Mouse (Mus musculus): ENCODE data around the gene Atxn1.

DNA sequence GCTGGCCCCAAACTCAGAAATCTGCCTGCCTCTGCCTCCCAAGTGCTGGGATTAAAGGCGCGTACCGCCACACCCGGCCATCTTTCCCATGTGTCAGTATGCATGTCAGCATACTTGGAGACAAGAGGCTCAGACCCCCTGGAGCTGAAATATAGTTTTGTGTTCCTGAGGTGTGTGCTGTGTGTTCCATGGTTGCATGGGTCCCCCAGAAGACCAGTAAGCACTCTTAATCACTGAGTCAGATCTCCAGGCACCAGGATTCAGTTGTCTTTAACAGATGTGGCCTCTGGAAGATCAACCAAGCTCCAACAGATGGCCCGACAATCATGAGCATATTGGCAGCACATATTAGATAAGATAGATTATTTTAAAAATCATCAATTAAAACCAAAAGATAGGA lies 62.4 kb downstream of the Atxn1 start:
- TF ChIP-seq IRF4 (IDR thresholded peaks at IDR 0.05; ENCODE audit: low read depth, low read length) = no peak
- TF ChIP-seq CTCF (conservative IDR thresholded peaks at IDR 0.05 in 1 of 2, IDR thresholded peaks at IDR 0.05 in 1 of 2; ENCODE audit: low read depth in 2 of 2, low read length in 2 of 2) = no peak
- no peak for TF ChIP-seq ELF1 (IDR thresholded peaks at IDR 0.05; ENCODE audit: low read depth, low read length)
- no peak for TF ChIP-seq USF1 (IDR thresholded peaks at IDR 0.05; ENCODE audit: low read depth, low read length)
- no peak for TF ChIP-seq MYC (IDR thresholded peaks at IDR 0.05; ENCODE audit: low read depth, low read length)
- TF ChIP-seq MAX (IDR thresholded peaks at IDR 0.05; ENCODE audit: low read length) = no peak
- TF ChIP-seq POLR2A (IDR thresholded peaks at IDR 0.05; ENCODE audit: low read depth, low read length) = no peak
- TF ChIP-seq MAFK (IDR thresholded peaks at IDR 0.05; ENCODE audit: insufficient replicate concordance, low read length) = no peak
- TF ChIP-seq TBP (conservative IDR thresholded peaks at IDR 0.05; ENCODE audit: low read depth, low read length) = no peak
- no peak for TF ChIP-seq BHLHE40 (IDR thresholded peaks at IDR 0.05; ENCODE audit: low read depth, low read length)
- TF ChIP-seq RAD21 (IDR thresholded peaks at IDR 0.05; ENCODE audit: low read depth, low read length) = no peak
- TF ChIP-seq JUND (conservative IDR thresholded peaks at IDR 0.05; ENCODE audit: low read depth, low read length) = no peak
- no peak for TF ChIP-seq ETS1 (conservative IDR thresholded peaks at IDR 0.05; ENCODE audit: low read depth, low read length)
